Mouse (Mus musculus) heart, postnatal 0 days (tissue): ENCODE data around the gene Mtmr12. TPM values are rescaled to one million over a fixed set of nuclear protein-coding genes. Genes with fewer than 3 reads are reported as not detected.

ENCODE experiments used
- ATAC-seq: fragments of 200-750 bp; cut with Nextera tagmentation; 2 replicates; pipeline ENCODE4 v1.8.0; 2017; ENCODE audit warnings: low read depth, moderate number of reproducible peaks, moderate library complexity; ENCODE audit not compliant: insufficient read depth
- DNase-seq: peaks from one replicate; pipeline ENCODE4 v3.0.0-alpha.2; 2016; ENCODE audit warnings: low spot score
- H3K27ac ChIP-seq: fragments of 300-500 bp; sonication (generic); 2 replicates; pipeline ENCODE4 v1.5.1; 2014; ENCODE audit warnings: low read depth, mild to moderate bottlenecking
- H3K27me3 ChIP-seq: fragments of 300-500 bp; sonication (generic); 2 replicates; pipeline ENCODE4 v1.6.1; 2014; ENCODE audit warnings: low read length, mixed read lengths; ENCODE audit not compliant: control insufficient read depth, insufficient read depth
- H3K36me3 ChIP-seq: fragments of 300-500 bp; sonication (generic); replicated peaks from 2 replicates; pipeline ENCODE4 v1.6.1; 2014; ENCODE audit warnings: low read length, mixed read lengths; ENCODE audit not compliant: control insufficient read depth, insufficient read depth
- H3K4me1 ChIP-seq: fragments of 300-500 bp; sonication (generic); 2 replicates; pipeline ENCODE4 v1.6.1; 2014; ENCODE audit warnings: antibody characterized with exemption; ENCODE audit not compliant: control insufficient read depth, insufficient read depth
- H3K4me2 ChIP-seq: fragments of 300-500 bp; sonication (generic); 2 replicates; pipeline ENCODE4 v1.6.1; 2014; ENCODE audit warnings: low read depth, mild to moderate bottlenecking, low read length, moderate library complexity
- H3K4me3 ChIP-seq: fragments of 300-500 bp; sonication (generic); 2 replicates; pipeline ENCODE4 v1.5.1; 2014; ENCODE audit warnings: low read depth, low read length
- H3K9ac ChIP-seq: fragments of 300-500 bp; sonication (generic); replicated peaks from 2 replicates; pipeline ENCODE4 v1.6.1; 2014; ENCODE audit warnings: low read depth, low read length, mixed read lengths
- H3K9me3 ChIP-seq: fragments of 300-500 bp; sonication (generic); replicated peaks from 2 replicates; pipeline ENCODE4 v1.6.1; 2016; ENCODE audit warnings: low read length; ENCODE audit not compliant: control insufficient read depth
- CTCF ChIP-seq: IDR thresholded peaks from 2 replicates; pipeline ENCODE4 v1.5.1; 2016; ENCODE audit warnings: antibody characterized with exemption, control low read depth, low read depth
- EP300 ChIP-seq: IDR thresholded peaks from 2 replicates; pipeline ENCODE4 v1.6.1; 2016; ENCODE audit warnings: antibody characterized with exemption, low read depth
- WGBS: fragments of 180-500 bp; shearing (Covaris S2); extraction: QIAGEN DNeasy Blood & Tissue Kit; methylation state at CpG from one replicate; pipeline ENCODE4 v1.1.7; 2014; 5-methylcytosine and 5-hydroxymethylcytosine counted together
- polyA plus RNA-seq: library from polyadenylated mRNA; unstranded; fragments of >200 nt; fragmentation: Nextera tagmentation; extraction: Ambion mirVana; gene quantifications from 2 replicates; pipeline ENCODE4 v1.2.1, GENCODE M21; 2015
- total RNA-seq: library from RNA; depleted of rRNA; stranded (reverse); fragments of >200 nt; gene quantifications from 2 replicates; pipeline ENCODE4 v1.2.3, GENCODE M21; 2014; ENCODE audit warnings: low replicate concordance

Mtmr12 gene
- total and polyA plus RNA-seq, 2 experiments from 2014 or later, result 5.4 to 9.8 TPM

DNA sequence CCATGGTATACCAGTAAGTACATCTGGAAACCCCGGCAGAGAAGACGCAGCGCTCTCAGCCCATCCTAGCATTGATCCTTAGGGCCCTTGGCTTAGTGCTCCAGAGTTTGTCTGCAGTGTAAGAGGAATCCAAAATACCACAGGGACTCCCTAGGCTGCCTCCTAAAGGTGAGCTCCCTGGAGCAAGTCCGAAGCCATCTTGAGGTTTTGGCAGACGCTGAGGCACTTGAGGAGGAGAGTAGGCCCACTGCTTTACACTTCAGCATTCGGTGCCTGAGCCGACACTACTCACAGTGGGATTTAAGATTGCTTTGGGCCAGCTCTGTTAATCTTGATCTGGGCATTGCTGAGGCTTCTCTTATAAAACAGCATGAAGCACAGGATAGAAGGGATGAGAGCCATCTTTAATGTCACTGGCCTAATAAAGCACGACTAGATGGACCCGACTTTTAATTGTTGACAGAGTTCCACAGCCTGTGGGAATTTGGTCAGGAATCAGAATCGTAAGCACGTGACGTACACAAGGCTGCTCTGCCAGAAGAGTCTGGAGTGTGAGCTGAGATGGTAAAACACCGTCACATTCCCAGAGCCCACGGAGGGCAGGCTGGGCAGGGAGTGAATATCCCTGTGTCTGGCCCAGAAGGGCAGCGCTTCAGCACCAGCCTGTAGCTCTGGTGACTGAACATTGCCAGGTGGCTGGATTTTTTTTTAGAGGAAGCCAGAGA, 46.8 kb downstream of the Mtmr12 start:
- TF ChIP-seq CTCF, result no peak
- no peak for TF ChIP-seq EP300
- WGBS, result 87% methylated on average over 15 of the region's 15 CpGs
- no peaks in the 10 kb centered on the region for H3K27me3 ChIP-seq
- H3K4me1 ChIP-seq, result peaks cover 10% of the 10 kb centered on the region; the same call in 1 of the 2 replicates
- H3K9ac ChIP-seq, result no peak overlapping the region
- ATAC-seq, result no peak
- DNase-seq, result no peak
- no peak overlapping the region for H3K4me2 ChIP-seq
- H3K36me3 ChIP-seq, result peaks cover 36% of the 10 kb centered on the region
- H3K4me3 ChIP-seq, result no peak overlapping the region
- 0 out of 2 replicates have a peak, but pooled peaks cover 2% of the 10 kb centered on the region for H3K9me3 ChIP-seq
- H3K27ac ChIP-seq, result no peak overlapping the region

DNA sequence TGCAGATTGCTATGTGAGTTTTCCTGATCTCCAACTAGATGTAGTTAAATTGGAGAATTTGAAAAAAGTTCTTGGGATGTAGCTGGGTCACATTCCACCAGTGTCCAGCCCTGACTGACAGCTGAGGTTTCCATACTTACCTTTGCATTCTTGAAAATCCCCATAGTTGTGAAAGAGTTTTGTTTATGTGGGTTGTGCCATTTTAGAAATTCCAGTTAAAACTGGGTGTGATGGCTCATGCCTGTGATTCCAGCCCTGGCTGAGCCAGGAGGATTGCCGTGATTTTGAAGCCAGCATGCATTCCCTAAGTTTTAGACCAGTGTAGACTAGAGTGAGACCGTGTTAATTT, 47.3 kb downstream of the Mtmr12 start:
- TF ChIP-seq CTCF, result no peak
- Histone ChIP-seq H3K27ac (no peak overlapping the region), H3K4me3 (no peak overlapping the region), H3K4me2 (no peak overlapping the region), H3K27me3 (no peaks in the 10 kb centered on the region), H3K9me3 (0 out of 2 replicates have a peak, but pooled peaks cover 2% of the 10 kb centered on the region), H3K4me1 (0 out of 2 replicates have a peak, but pooled peaks cover 7% of the 10 kb centered on the region), H3K36me3 (peaks cover 38% of the 10 kb centered on the region), H3K9ac (no peak overlapping the region)
- no peak for ATAC-seq
- DNase-seq, result no peak
- 91% methylated on average over 2 of the region's 2 CpGs for WGBS

DNA sequence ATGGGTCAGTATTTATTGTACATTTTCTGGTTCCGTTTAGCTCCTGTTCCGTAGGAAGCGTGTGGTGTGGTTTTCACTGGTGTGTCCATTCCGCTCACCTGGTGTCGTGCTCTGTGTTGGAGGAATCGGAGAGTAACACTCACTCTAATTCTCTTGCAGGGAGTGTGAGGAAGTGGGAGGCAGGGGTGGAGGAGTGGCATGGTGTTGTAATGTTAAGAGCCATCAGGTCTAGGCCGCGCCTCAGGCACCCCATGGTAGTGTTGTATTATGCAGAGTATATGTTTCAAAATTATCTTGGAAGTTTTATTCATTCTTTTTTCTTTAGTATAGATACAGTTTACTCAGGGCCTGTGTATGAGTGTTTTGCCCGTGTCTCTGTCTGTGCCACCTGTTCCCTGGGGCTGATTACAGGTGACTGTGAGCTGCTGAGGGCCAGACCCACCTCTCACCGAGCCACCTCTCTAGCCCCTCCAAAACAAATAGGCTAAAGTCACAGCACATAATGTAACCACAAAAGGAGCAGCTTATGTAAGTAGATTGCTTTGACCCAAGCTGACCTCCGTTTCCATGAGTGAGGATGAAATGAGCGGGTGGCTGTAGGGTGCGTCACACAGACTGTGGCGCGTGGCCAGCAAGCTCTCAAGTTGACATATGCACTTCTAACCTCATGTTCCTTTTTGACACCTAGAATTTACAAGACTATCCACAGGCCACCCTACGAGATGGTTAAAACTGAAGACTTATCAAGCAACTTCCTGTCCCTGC, 53.1 kb downstream of the Mtmr12 start:
- H3K4me3 ChIP-seq, result no peak overlapping the region
- no peaks in the 10 kb centered on the region for H3K4me1 ChIP-seq
- ATAC-seq, result no peak
- no peak overlapping the region for H3K4me2 ChIP-seq
- TF ChIP-seq CTCF, result no peak
- no peaks in the 10 kb centered on the region for H3K27me3 ChIP-seq
- WGBS, result 82% methylated on average over 16 of the region's 16 CpGs
- DNase-seq, result no peak
- no peak overlapping the region for H3K27ac ChIP-seq
- no peaks in the 10 kb centered on the region for H3K9me3 ChIP-seq
- no peak overlapping the region for H3K9ac ChIP-seq
- peaks cover 61% of the 10 kb centered on the region for H3K36me3 ChIP-seq

DNA sequence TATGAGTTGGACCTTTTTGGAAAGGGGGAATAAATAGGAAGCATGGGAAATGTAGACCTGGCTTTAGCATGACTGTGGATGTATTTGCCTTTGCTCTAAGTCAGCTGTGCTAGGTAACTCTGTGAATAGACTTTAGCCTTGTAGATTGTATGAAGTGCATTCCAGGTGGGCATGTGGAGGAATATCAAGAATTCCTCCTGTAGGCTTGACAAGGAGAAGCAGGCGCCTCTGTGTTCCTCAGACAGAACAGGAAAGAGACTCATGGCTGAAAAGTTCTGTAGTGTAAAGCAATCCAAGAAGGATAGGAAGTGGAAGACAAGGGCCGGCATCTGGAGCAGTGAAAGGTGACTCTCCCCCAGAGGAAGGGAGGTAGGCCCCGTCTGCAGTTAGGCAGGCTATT, 58.2 kb downstream of the Mtmr12 start:
- Histone ChIP-seq H3K27me3 (no peaks in the 10 kb centered on the region), H3K4me3 (no peak overlapping the region), H3K9me3 (no peaks in the 10 kb centered on the region), H3K36me3 (peaks cover 87% of the 10 kb centered on the region), H3K27ac (no peak overlapping the region), H3K4me2 (no peak overlapping the region), H3K9ac (no peak overlapping the region), H3K4me1 (no peaks in the 10 kb centered on the region)
- WGBS, result 73% methylated on average over 3 of the region's 3 CpGs
- ATAC-seq (no peak), DNase-seq (no peak)
- TF ChIP-seq EP300, result no peak
- no peak for TF ChIP-seq CTCF

- no peaks in the 10 kb centered on the region for H3K4me1 ChIP-seq
- no peak for TF ChIP-seq EP300
- TF ChIP-seq CTCF, result no peak
- H3K27me3 ChIP-seq, result no peaks in the 10 kb centered on the region
- no peaks in the 10 kb centered on the region for H3K9me3 ChIP-seq
- H3K4me3 ChIP-seq, result no peak overlapping the region
- H3K36me3 ChIP-seq, result peaks cover 84% of the 10 kb centered on the region
- DNase-seq (no peak), ATAC-seq (no peak)
- 64% methylated on average over 8 of the region's 8 CpGs for WGBS
- no peak overlapping the region for H3K4me2 ChIP-seq
- no peak overlapping the region for H3K27ac ChIP-seq
- H3K9ac ChIP-seq, result no peak overlapping the region
Measured at GRCm38 (mm10) chr15:12266460-12266859, 61.6 kb downstream of the Mtmr12 start.

DNA sequence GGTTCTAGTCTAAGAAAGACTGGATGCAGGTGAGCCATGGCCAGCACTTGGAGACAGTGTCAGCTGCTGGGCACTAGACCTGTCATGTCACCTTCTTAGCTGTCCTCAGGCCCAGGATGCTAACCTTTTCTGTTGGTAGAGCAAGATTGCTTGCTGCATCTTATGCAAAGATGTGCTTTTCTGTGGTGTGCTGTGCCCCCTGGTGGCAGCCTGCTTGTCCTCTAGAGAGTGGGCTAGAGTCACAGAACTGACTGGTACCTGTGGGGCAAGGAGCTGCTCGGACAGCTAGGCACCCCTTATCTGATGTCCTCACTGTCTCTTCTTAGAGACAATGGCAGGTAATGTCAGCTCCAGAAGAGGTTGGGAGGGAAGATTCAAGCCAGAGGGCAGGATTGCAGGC, 63.2 kb downstream of the Mtmr12 start:
- no peaks in the 10 kb centered on the region for H3K9me3 ChIP-seq
- peak; percentile 65 for DNase-seq
- H3K4me1 ChIP-seq, result no peaks in the 10 kb centered on the region
- TF ChIP-seq EP300 (no peak), CTCF (peak; percentile 90)
- H3K4me3 ChIP-seq, result no peak overlapping the region
- H3K27me3 ChIP-seq, result no peaks in the 10 kb centered on the region
- H3K9ac ChIP-seq, result no peak overlapping the region
- no peak overlapping the region for H3K4me2 ChIP-seq
- 11% methylated on average over 1 of the region's 1 CpGs for WGBS
- peak; percentile 65 for ATAC-seq
- H3K27ac ChIP-seq, result no peak overlapping the region
- peaks cover 69% of the 10 kb centered on the region for H3K36me3 ChIP-seq
